Mouse (Mus musculus): Measurements from ENCODE around the gene Sepsecs.

DNA sequence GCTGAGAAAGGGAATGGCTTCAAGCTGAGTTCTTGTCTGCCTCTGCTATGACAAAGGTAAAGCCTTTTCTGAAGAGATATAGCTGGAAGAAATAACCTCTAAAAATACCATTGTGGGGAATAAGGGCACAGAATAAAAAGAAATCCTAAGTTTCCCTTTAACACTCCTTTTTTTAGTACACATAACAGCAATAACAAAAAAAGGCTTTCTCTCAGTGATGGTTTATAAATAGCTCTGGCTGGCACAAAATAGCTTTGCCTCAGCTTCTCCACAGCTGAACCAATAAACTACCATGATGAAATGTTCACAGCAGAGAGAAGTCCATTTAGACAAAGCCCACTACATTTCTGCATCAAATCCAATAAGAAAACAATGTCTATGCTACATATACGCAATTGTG, 17.4 kb downstream of the Sepsecs start:
- TF ChIP-seq CTCF (IDR thresholded peaks at IDR 0.05; ENCODE audit: low read depth) (no peak), EP300 (IDR thresholded peaks at IDR 0.05; ENCODE audit: low read depth) (no peak)

Data from liver, postnatal 0 days (tissue).